Mouse (Mus musculus) right cerebral cortex, postnatal 36 days (tissue): ENCODE data around the gene Plekhg2.

ENCODE experiments used
- DNase-seq, 2 experiments: peaks; one replicate each; pipeline ENCODE4 v3.0.0; 2022; ENCODE audit warnings: low spot score in 2 of 2, mixed read lengths in 1 of 2

Plekhg2 gene

DNA sequence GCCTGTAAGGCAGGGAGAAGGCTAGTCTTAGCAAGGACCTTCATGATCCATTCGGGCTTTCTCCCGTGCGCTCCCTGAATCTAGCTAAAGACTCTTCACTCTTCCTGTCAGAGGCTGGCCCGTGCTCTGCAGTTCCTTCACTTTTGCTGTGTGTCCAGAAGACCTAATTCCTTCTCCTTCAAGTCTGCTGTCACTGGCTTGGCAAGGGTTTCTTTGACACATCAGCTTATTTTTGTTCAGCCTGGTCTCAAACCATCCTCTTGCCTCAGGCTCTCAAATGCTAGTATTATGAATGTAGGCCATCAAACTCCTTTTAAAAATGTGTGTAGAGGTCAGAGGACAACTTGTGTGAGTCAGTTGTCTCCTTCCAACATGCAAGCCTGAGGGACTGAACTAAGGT is 11.2 kb upstream of the Plekhg2 start:
- DNase-seq: no peak

GRCm38 (mm10) chr7:28382981-28383396 is 10.6 kb upstream of the Plekhg2 start:
- DNase-seq: peak; percentile 70 to 75

DNA sequence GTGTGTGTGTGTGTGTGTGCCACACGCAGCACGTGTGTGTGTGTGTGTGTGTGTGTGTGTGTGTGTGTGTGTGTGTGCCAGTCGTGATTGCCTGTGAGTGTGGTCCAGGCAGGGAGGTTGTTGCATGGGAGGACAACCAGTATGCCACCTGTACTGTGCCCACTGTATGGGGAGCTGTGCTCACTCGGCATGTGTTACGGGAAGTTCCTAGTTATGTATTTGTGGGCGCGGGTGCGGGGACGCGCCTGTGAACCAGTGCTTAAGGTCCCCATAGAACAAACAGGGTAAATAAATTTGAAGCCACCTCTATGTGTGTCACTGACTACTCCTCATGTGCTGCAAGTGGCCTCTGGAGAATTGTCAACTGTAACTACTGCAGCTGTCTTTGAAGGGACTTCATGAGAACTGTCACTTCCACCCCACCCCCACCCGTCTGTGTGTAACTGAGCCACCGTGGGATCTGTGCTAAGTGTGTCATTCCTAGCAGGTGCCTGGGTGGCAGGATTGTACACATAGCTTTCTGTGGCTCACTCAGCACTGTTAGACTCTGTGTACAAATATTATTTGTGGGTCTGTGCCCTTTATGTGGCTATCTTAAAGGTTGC is 10.1 kb upstream of the Plekhg2 start:
- no peak for DNase-seq

DNA sequence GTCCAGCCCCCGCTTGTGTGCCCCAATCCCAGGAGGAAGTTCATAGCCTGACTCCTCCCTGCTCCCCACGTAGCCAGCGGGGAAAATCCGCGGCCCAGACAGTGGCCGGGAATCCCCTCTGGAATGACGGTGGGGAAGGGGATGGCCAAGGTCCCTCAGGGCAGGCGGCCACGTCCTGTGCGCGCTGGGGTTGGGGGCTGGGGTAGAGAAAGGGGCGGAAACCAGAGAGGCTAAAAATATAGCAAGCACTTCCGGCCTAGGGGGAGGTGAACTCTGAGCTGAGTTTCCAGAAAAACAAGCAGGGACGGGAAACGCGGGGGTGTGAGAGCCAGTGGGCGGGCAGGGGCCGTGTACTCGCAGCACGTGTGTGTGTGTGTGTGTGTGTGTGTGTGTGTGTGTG is 9.5 kb upstream of the Plekhg2 start:
- DNase-seq: peak in 1 of 2 experiments; percentile 41

- DNase-seq: no peak
These were observed 8.8 kb upstream of the Plekhg2 start for GRCm38 (mm10) chr7:28381017-28381790.

- no peak for DNase-seq
These were observed 8.0 kb upstream of the Plekhg2 start, which contains the start of gene Zfp36 for GRCm38 (mm10) chr7:28380237-28381016. Gene Zfp36, minus strand, starts transcription at chr7:28380253.

DNA sequence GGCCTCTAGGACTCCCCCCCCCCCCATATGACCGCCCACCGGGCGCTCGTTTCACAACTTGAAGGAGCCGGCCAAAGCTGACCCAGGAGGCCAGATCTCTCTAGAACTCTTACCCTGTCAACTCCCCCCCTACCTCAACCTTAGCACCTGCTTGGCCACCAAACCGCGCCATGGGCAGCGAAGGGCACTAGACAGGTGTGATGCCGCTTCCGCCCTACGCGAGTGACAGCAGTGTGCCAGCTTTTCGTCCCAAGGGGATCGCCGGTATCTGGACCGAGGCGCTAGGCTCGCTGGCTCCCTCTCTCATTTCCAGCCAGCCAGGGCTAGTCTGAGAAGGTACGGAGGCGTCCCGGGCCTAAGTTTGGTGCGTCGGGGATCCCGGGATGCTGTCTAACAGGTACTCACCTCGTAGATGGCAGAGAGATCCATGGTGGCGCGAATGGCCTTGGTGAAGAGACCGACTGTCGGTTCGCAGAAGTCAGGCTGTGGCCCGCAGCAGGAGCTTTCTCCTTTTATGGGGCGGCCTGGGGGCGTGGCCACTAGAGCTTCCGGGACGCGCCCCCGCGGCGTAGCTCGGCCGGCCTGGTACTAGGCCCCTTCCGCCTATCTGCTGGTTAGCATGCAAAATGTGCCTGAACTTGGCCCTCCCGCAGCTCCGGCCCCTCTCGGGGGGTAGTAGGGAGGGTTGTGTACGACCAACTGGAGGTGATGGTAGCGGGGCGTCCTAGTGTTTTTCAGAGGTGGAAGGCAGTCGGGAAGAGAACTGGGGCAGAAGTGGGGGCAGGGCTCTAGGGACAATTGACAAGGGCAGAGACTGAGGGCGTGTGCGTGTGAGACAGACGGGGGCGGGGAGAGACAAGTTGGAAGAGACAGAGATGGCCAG is 6.6 kb upstream of the Plekhg2 start:
- peak; percentile 68 to 72 for DNase-seq

- no peak for DNase-seq
These were observed 5.8 kb upstream of the Plekhg2 start for GRCm38 (mm10) chr7:28378066-28378690.

DNA sequence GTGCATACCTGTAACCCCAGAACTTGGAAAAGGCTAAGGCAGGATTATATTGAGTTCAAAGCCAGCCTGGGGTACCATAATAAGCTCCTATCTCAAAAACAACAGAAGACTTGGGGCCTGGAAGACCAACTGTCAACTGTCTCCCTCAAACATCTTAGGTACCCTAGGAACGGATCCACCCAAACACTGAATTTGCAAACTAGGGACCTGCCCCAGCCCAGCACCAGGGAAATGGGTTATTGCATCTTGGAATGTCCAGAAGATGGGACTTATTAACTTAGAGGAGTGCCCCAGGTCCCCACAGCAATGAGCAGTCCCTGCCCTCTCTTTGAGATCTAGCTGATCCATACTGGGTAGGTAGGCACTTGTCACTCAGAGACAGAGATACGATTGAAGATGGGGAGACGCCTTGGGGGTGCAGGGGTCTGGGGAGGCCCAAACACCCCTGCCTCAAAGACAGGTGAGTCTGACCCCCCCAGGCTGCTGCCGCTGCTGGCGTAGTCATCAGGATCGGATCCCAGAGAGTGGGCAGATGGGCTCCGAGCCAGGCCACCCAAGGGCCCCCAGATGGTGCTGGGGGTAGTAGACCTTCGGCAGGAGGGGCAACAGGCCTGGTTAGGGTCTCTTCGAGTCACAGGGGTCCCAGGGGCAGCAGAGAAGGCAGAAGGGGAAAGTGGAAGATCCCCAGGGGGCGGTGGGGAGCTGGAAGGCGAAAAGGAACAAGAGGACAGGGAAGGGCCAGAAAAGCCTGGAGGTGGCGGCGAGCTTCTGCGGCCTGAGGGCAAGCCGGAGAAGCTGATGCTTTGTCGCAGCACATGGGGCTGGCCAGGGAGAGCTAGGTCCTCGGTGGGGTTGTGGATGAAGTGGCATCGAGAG is 5.0 kb upstream of the Plekhg2 start:
- no peak for DNase-seq

- no peak for DNase-seq
These were observed 3.8 kb upstream of the Plekhg2 start for GRCm38 (mm10) chr7:28376011-28376771.

DNA sequence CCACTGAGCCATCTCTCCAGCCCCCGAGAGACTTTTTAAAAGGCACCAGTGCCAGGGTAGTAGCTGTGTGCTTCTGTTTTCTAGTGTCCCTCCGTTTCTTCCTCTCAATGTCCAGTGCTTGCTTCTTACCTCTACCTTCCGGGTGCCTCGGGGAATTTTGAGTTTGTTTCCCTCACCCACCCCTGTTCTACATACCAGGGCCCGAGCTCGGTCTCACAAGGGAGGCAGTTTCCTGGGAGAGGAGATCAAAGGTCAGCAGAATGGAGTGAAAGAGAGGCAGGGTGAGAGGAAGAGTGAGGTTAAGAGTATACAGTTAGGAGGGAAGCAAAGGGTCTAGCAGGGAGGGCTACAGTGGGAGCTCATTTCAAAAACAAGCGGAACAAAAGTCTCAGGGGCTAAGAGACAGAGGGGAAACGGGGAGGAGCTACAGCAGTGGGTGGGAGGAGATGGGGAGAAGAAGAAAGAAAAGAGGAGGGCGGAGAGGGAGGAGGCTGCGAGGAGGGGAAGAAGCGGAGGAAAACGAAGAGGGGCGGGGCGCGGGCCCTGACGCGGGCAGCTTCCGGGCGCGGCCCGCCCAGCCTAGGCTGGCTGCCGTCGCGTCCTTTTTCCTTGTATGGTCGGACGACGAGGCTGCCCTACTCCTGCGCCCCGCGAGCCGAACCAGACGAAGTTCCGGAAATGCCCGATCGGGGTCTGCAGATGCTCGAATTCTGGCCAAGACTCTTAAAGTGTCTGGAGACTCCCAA is 3.0 kb upstream of the Plekhg2 start:
- peak; percentile 56 to 70 for DNase-seq

GRCm38 (mm10) chr7:28374647-28375046 is 2.2 kb upstream of the Plekhg2 start:
- DNase-seq: no peak

DNA sequence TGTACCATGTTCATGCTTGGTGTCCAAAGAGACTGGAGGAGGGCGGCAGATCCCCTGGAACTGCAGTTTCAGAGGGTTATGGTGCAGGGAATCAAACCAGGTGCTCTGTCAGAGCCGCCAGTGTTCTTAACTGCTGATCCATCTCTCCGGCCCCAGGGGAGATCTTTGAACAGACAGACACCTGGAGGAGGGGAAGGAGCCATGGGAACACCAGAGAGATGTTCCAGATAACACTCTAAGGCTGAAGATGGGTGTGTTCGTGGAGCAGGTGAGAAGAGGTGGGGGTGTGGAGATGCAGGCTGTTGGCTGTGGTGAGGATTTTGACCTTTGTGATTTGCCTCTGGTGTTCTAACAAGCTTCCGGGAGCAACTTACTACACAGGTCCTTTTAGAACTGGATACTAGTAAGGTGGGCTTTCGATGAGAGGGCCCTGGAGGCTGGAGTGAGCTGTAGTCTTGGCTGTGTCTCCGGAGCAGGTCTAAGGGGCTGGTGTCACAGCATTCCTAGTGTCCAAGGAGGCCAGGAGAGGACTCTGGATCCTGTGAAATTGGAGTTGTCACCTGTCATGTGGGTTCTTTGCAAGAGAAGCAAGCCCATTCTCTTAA is 1.6 kb upstream of the Plekhg2 start:
- DNase-seq: no peak

- peak; percentile 54 to 67 for DNase-seq
These were observed 757 bp upstream of the Plekhg2 start for GRCm38 (mm10) chr7:28373131-28373581.

DNA sequence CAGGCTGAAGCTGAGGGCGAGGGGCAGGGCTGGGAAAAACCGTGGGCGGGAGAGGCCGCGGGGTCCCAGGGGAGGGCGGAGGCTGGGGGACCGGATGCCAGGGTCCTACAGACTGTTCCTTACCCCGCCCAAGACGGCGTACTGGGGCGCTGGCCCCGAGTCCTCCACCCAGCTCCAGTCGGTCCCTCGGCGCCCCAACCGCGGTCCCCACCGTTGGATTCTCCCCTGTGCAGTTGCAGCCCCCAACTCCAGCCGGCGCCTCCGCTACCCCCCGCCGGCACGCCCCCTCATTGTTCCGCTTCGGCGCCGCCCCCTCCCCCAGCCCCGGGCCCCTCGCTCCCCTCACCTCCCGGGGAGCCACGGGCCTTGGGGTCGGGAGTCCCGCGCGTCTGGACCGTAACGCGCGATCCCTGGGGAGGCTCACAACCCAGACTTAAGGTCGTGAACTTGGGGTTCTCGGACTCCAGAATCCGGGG is 847 bp downstream of the Plekhg2 start:
- DNase-seq: no peak

DNA sequence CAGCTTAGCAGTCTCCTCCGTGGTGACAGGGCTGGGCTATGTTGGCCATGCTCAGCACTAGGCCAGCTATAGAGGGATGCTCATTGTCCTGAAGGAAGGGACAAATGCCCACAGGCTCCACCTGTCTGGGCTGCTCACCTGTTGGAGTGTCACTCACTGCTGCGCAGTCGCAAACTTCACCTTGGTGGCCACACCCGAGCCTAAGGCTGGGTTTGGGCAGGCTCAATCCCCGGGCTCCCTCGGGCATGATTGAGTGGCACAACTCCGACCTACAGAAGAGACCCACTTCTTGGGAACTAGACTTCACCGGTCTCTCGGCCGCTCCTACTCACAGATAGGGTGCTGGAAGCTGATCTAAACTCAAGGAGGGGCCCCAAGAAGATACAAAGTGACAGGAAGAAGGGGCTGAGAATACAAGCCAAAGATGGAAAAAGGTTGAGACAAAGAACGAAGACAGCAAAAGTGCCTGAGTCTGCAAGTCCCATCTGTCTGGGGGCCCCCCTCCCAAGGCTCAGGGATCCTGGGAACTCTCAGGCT is 1.4 kb downstream of the Plekhg2 start:
- DNase-seq: no peak

GRCm38 (mm10) chr7:28370051-28370450 is 2.3 kb downstream of the Plekhg2 start:
- no peak for DNase-seq
